Mouse (Mus musculus) skeletal muscle tissue, adult 2 months (tissue): ENCODE data around the gene Acad9.
"Not testable (repeated sequence)": the region's sequence is repeated elsewhere in the genome, so short reads cannot be mapped to it uniquely, and the experiment has no call there.

Experiments used
- DNase-seq: peaks from one replicate; pipeline ENCODE4 v3.0.0-alpha.2; 2012; ENCODE audit warnings: low read depth, low spot score

Acad9 gene

DNA sequence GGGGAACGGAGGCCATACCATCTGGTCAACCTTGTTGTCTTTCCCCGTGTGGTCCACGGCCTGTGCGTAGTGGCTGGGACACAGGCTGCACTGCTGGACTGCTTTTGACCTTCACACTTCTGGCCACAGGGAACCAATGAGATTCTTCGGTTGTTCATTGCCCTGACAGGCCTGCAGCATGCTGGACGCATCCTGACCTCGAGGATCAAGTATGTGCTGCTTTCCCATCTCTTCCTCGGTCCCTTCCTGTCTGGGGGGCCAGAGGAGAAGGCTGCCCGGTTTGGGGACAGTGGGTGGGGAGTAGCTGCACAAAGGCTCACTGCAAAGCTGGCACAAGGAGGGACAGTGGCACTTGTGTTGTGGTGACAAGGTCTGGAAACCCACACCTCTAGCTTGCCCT is 21.8 kb downstream of the Acad9 start:
- DNase-seq: no peak

DNA sequence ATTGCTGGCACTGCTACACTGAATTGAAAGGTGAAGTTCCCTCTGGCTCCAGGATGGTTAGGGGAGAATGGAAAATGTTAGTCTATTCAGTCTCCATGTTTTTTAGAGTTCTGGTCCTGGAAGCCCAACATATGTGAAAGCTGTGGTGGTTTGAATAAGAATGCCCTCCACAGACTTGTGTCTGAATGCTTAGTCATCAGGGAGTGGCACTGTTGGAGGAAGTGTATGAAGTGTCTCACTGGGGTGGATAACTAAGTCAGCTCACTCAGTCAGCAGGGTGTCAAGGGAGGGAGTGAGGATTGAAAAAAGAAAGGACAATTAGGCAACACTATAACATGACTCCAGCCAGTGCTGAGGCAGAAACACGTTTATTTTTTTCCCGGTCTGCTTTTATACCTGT is 29.6 kb downstream of the Acad9 start:
- DNase-seq: no peak

- DNase-seq: no peak
Observed at GRCm38 (mm10) chr3:36116076-36116475, 50.3 kb downstream of the Acad9 start.

- no peak for DNase-seq
Observed at GRCm38 (mm10) chr3:36119684-36120548, 54.1 kb downstream of the Acad9 start.

DNA sequence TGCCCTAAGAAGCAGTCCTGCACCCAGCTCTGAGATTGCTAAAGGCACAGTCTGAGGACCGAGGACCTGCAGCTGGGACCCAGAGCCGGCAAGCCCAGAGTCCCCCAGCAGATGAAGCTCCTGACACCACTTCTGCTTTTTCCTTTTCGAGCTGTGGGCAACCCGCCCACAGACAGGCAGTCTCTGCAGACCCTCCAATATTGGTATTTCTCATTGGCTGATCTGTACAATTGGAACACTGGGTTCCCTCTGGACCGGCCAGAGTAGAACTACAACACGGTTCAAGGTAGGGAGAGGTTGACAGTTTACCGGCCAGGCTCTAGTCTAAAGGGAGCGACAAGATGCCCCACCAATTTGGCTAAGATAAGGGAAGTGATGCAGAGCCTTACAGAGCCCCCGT is 60.4 kb downstream of the Acad9 start:
- DNase-seq: not testable (repeated sequence)

DNA sequence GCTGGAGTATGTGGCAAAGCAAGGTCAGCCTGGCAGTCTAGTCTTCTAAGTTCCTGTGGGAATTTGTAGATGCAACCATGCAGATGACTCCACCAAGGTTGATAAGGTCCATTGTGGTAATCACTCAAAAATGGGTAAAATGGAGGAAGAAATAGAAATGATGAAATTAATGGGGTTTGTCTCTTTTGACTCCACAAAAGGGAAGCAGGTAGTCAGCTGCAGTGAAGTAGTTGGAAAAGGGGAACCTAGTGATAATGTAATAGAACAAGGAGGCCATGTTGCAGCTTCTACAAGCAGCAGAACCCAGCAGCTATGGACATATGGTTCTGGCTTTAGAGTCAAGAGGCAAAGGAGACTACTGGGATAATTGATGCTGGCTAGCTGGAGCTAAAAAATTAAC is 70.4 kb downstream of the Acad9 start:
- DNase-seq: no peak

DNA sequence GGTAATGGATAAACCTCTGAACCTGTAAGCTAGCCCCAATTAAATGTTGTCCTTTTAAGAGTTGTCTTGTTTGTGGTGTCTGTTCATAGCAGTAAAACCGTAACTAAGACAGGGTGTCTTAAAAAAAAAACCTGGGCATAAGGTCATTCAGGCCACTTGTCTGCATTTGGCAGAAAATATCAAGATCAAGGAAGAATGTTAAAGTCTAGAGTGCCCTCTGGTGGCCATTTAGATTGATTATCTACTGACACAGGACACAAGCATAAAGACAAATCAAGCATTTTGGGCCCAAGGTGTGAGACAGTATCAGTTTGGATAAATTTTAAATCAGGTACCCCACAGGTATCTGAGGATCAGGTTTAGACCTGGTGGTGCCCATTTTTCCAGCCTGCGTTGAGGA is 71.8 kb downstream of the Acad9 start:
- no peak for DNase-seq

- DNase-seq: no peak
Observed at GRCm38 (mm10) chr3:36138171-36138660, 72.4 kb downstream of the Acad9 start.

GRCm38 (mm10) chr3:36138996-36139395 is 73.2 kb downstream of the Acad9 start:
- DNase-seq: no peak
